Mouse (Mus musculus) MEL (cell line): Measurements from ENCODE around the gene Ptpn20. TPM values are rescaled to one million over a fixed set of nuclear protein-coding genes. Genes with fewer than 3 reads are reported as not detected.

Experiments used
- DNase-seq: peaks from one replicate; pipeline ENCODE4 v3.0.0; 2011; ENCODE audit warnings: low read depth, low spot score
- H3K27ac ChIP-seq: 2 replicates; pipeline ENCODE4 v1.5.1; 2012; ENCODE audit warnings: low read depth, mild to moderate bottlenecking, control low read depth, low read length, moderate library complexity; ENCODE audit not compliant: control insufficient read depth
- H3K27me3 ChIP-seq, 2 experiments: fragments of 150-350 bp in 1 of 2; sonication (generic) in 1 of 2; 2 replicates each; pipeline ENCODE4 v1.6.1; 2012; ENCODE audit warnings: low read length in 2 of 2, mild to moderate bottlenecking in 2 of 2, improper control_type of control experiment in 1 of 2, moderate library complexity in 1 of 2; ENCODE audit not compliant: insufficient read depth in 2 of 2, control insufficient read depth in 1 of 2
- H3K36me3 ChIP-seq, 2 experiments: 2 replicates each; pipeline ENCODE4 v1.6.1; 2012 to 2014; ENCODE audit warnings: low read length in 2 of 2, improper control_type of control experiment in 1 of 2, inconsistent platforms in 1 of 2, mild to moderate bottlenecking in 1 of 2; ENCODE audit not compliant: insufficient read depth in 2 of 2, control insufficient read depth in 1 of 2
- H3K4me1 ChIP-seq, 2 experiments: fragments of 150-350 bp in 1 of 2; sonication (generic) in 1 of 2; 2 replicates each; pipeline ENCODE4 v1.6.1; 2012; ENCODE audit warnings: low read length in 2 of 2, improper control_type of control experiment in 1 of 2, mild to moderate bottlenecking in 1 of 2; ENCODE audit not compliant: insufficient read depth in 2 of 2, control insufficient read depth in 1 of 2
- H3K4me3 ChIP-seq, 2 experiments: fragments of 150-350 bp in 1 of 2; sonication (generic) in 1 of 2; 2 replicates each; pipeline ENCODE4 v1.5.1; 2012; ENCODE audit warnings: low read depth in 2 of 2, low read length in 2 of 2, mild to moderate bottlenecking in 2 of 2, moderate library complexity in 2 of 2, control low read depth in 1 of 2, improper control_type of control experiment in 1 of 2; ENCODE audit not compliant: control insufficient read depth in 1 of 2, insufficient read depth in 1 of 2
- H3K79me2 ChIP-seq: 2 replicates; pipeline ENCODE4 v1.6.1; 2012; ENCODE audit warnings: mild to moderate bottlenecking, low read length, moderate library complexity; ENCODE audit not compliant: control insufficient read depth, poor library complexity, insufficient read depth
- H3K9ac ChIP-seq: 2 replicates; pipeline ENCODE4 v1.6.1; 2012; ENCODE audit warnings: low read depth, mild to moderate bottlenecking, control low read depth, low read length, moderate library complexity; ENCODE audit not compliant: control insufficient read depth, poor library complexity, severe bottlenecking
- H3K9me3 ChIP-seq: fragments of 150-350 bp; sonication (generic); replicated peaks from 2 replicates; pipeline ENCODE4 v1.6.1; 2012; ENCODE audit warnings: mild to moderate bottlenecking, low read length, improper control_type of control experiment, moderate library complexity; ENCODE audit not compliant: insufficient read depth
- ELF1 ChIP-seq: IDR thresholded peaks from 2 replicates; pipeline ENCODE4 v1.6.1; 2014; ENCODE audit warnings: low read depth, mild to moderate bottlenecking, inconsistent platforms, low read length, improper control_type of control experiment, moderate library complexity
- EP300 ChIP-seq, 2 experiments: IDR thresholded peaks; 2 replicates each; pipeline ENCODE4 v1.6.1; 2011; ENCODE audit warnings: improper control_type of control experiment in 2 of 2, low read length in 2 of 2, low read depth in 1 of 2, mild to moderate bottlenecking in 1 of 2
- GABPA ChIP-seq: IDR thresholded peaks from 2 replicates; pipeline ENCODE4 v1.6.1; 2012; ENCODE audit warnings: low read depth, mild to moderate bottlenecking, inconsistent platforms, low read length, improper control_type of control experiment, moderate library complexity
- MAFK ChIP-seq: IDR thresholded peaks from 2 replicates; pipeline ENCODE4 v1.6.1; 2011; ENCODE audit warnings: low read depth, mild to moderate bottlenecking, low read length, improper control_type of control experiment, borderline replicate concordance
- MAX ChIP-seq: IDR thresholded peaks from 2 replicates; pipeline ENCODE4 v1.6.1; 2011; ENCODE audit warnings: low read length, improper control_type of control experiment
- MEF2A ChIP-seq: IDR thresholded peaks from 2 replicates; pipeline ENCODE4 v1.6.1; 2014; ENCODE audit warnings: low read depth, mild to moderate bottlenecking, inconsistent platforms, low read length, improper control_type of control experiment; ENCODE audit not compliant: poor library complexity, insufficient replicate concordance, severe bottlenecking; ENCODE audit errors: extremely low read depth
- MYB ChIP-seq: IDR thresholded peaks from 2 replicates; pipeline ENCODE4 v1.6.1; 2011; ENCODE audit warnings: mild to moderate bottlenecking, low read depth, low read length, improper control_type of control experiment
- NELFE ChIP-seq: IDR thresholded peaks from 2 replicates; pipeline ENCODE4 v1.6.1; 2011; ENCODE audit warnings: low read depth, low read length, improper control_type of control experiment
- NRF1 ChIP-seq: IDR thresholded peaks from 2 replicates; pipeline ENCODE4 v1.6.1; 2014; ENCODE audit warnings: low read depth, mild to moderate bottlenecking, inconsistent platforms, low read length, improper control_type of control experiment, moderate library complexity; ENCODE audit not compliant: poor library complexity, insufficient read depth, severe bottlenecking
- POLR2AphosphoS2 ChIP-seq: IDR thresholded peaks from 2 replicates; pipeline ENCODE4 v1.6.1; 2011; ENCODE audit warnings: low read length, improper control_type of control experiment
- POLR2AphosphoS5 ChIP-seq: IDR thresholded peaks from 2 replicates; pipeline ENCODE4 v1.6.1; 2012; ENCODE audit warnings: low read depth, borderline replicate concordance, mild to moderate bottlenecking, inconsistent platforms, low read length, moderate library complexity, mixed read lengths
- RAD21 ChIP-seq: IDR thresholded peaks from 2 replicates; pipeline ENCODE4 v1.6.1; 2011; ENCODE audit warnings: mild to moderate bottlenecking, low read depth, low read length, improper control_type of control experiment
- RCOR1 ChIP-seq: IDR thresholded peaks from 2 replicates; pipeline ENCODE4 v1.6.1; 2012; ENCODE audit warnings: low read depth, mild to moderate bottlenecking, inconsistent platforms, low read length, improper control_type of control experiment
- SMC3 ChIP-seq: IDR thresholded peaks from 2 replicates; pipeline ENCODE4 v1.6.1; 2011; ENCODE audit warnings: low read depth, low read length, improper control_type of control experiment
- TBP ChIP-seq: IDR thresholded peaks from 2 replicates; pipeline ENCODE4 v1.8.0; 2011; ENCODE audit warnings: low read depth, low read length, improper control_type of control experiment
- USF2 ChIP-seq, 2 experiments: IDR thresholded peaks; 2 replicates each; pipeline ENCODE4 v1.6.1; 2011 to 2012; ENCODE audit warnings: improper control_type of control experiment in 2 of 2, low read length in 2 of 2, borderline replicate concordance in 1 of 2, inconsistent platforms in 1 of 2, low read depth in 1 of 2, mild to moderate bottlenecking in 1 of 2; ENCODE audit not compliant: insufficient read depth in 1 of 2
- ZC3H11A ChIP-seq: IDR thresholded peaks from 2 replicates; pipeline ENCODE4 v1.6.1; 2012; ENCODE audit warnings: low read depth, mild to moderate bottlenecking, inconsistent platforms, low read length, improper control_type of control experiment
- ZMIZ1 ChIP-seq: IDR thresholded peaks from 2 replicates; pipeline ENCODE4 v1.6.1; 2012; ENCODE audit warnings: low read depth, mild to moderate bottlenecking, inconsistent platforms, low read length, improper control_type of control experiment, moderate library complexity
- ZNF384 ChIP-seq: IDR thresholded peaks from 2 replicates; pipeline ENCODE4 v1.6.1; 2012; ENCODE audit warnings: low read depth, mild to moderate bottlenecking, inconsistent platforms, low read length, improper control_type of control experiment
- polyA plus RNA-seq, 2 experiments: library from polyadenylated mRNA; stranded (reverse) in 1 of 2; unstranded in 1 of 2; fragments of >175 nt in 1 of 2; fragments of >200 nt in 1 of 2; gene quantifications; 2 replicates each; pipeline versions ENCODE4 v1.2.1 to v1.2.4; 2012; ENCODE audit warnings: low replicate concordance in 2 of 2, low read depth in 1 of 2; ENCODE audit not compliant: insufficient read length in 2 of 2, insufficient read depth in 1 of 2, missing spikeins in 1 of 2
- total RNA-seq: library from RNA; depleted of rRNA; stranded (reverse); fragments of 300-350 nt; gene quantifications from 2 replicates; pipeline ENCODE4 v1.2.3, GENCODE M21; 2012; rRNA removed

Gene Ptpn20
- total RNA-seq (not detected in 2 replicates), polyA plus RNA-seq (not detected)

- no peaks in the 10 kb centered on the region for H3K79me2 ChIP-seq
- H3K9me3 ChIP-seq: no peaks in the 10 kb centered on the region
- no peaks in the 10 kb centered on the region for H3K4me1 ChIP-seq
- DNase-seq: no peak
- no peak within 1 kb of the TSS for H3K27ac ChIP-seq
- no peaks in the 10 kb centered on the region for H3K36me3 ChIP-seq
- H3K9ac ChIP-seq: no peak within 1 kb of the TSS
- H3K4me3 ChIP-seq: no peak within 1 kb of the TSS
- no peak for TF ChIP-seq POLR2AphosphoS2
- no peak for TF ChIP-seq RAD21
- no peak for TF ChIP-seq EP300 (IDR thresholded peaks at IDR 0.05; ENCODE audit: low read depth in 1 of 2, low read length in 2 of 2)
- H3K27me3 ChIP-seq: no peaks in the 10 kb centered on the region
Observed at GRCm38 (mm10) chr14:33588951-33589350, at the start of gene Ptpn20. TSS of gene Ptpn20 (plus strand) at chr14:33589207.

DNA sequence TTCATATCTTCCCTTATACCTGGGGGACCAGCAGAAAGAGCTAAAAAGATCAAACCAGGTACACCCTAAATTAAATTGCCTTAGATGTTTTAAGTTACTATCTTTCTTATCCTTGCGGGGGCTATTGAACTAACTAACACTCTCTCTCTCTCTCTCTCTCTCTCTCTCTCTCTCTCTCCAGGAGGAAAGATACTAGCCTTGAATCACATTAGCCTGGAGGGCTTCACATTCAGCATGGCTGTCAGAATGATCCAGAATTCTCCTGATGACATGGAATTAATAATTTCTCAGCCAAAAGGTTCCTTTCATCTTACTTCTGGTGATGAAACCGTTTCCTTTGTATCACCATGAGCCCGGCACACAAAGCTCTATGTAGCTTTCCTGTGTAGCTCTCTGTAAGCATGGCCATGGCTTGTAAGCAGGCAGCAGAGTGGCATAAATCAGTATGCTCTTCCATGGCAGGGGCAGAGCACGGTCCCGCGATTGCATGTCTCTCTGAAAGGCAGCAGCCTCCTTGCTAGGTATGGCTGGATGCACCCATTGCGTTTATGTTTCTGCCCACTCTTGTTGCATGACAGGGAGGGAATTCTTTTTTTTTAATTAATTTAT, 49.3 kb upstream of the Ptpn20 start:
- DNase-seq: no peak
- no peak for TF ChIP-seq ZC3H11A
- TF ChIP-seq RCOR1: no peak
- no peak for TF ChIP-seq NRF1
- TF ChIP-seq ELF1: no peak
- no peak for TF ChIP-seq RAD21
- TF ChIP-seq ZNF384: no peak
- no peak for TF ChIP-seq SMC3
- TF ChIP-seq POLR2AphosphoS2: no peak
- no peak for TF ChIP-seq EP300 (IDR thresholded peaks at IDR 0.05; ENCODE audit: low read depth in 1 of 2, low read length in 2 of 2)
- no peak for TF ChIP-seq POLR2AphosphoS5
- TF ChIP-seq MYB: no peak
- TF ChIP-seq MAX: no peak
- no peak for TF ChIP-seq GABPA
- TF ChIP-seq MEF2A: no peak
- no peak for TF ChIP-seq TBP
- TF ChIP-seq NELFE: no peak
- no peak for TF ChIP-seq USF2 (IDR thresholded peaks at IDR 0.05; ENCODE audit: borderline replicate concordance in 1 of 2, insufficient read depth in 1 of 2, low read depth in 1 of 2, low read length in 2 of 2)
- TF ChIP-seq ZMIZ1: no peak
- no peak for TF ChIP-seq MAFK
- Histone ChIP-seq H3K27me3 (no peaks in the 10 kb centered on the region), H3K79me2 (no peaks in the 10 kb centered on the region), H3K4me3 (no peak overlapping the region), H3K9me3 (no peaks in the 10 kb centered on the region), H3K36me3 (no peaks in the 10 kb centered on the region), H3K4me1 (no peaks in the 10 kb centered on the region), H3K9ac (no peak overlapping the region), H3K27ac (no peak overlapping the region)
